Mouse (Mus musculus) monocyte, adult 59 days (primary cell): ENCODE measurements around the gene Cebpb. TPM values are rescaled to one million over a fixed set of nuclear protein-coding genes. Genes with fewer than 3 reads are reported as not detected.

ENCODE experiments used
- total RNA-seq, 2 experiments: library from RNA; stranded (reverse); gene quantifications; one replicate each; pipeline ENCODE4 v1.2.4; 2023

Cebpb gene
- 1,000 to 10,000 TPM; 1,032 to 1,174 TPM for total RNA-seq

GRCm38 (mm10) chr2:167688498-167689451 is at the start of gene Cebpb:
Gene Cebpb, plus strand, starts transcription at chr2:167688915.

GRCm38 (mm10) chr2:167661270-167662203 is 27.2 kb upstream of the Cebpb start, which contains the start of gene Gm20431:
Gene Gm20431, minus strand, starts transcription at chr2:167661496.

GRCm38 (mm10) chr2:167689501-167690218 is 945 bp downstream of the Cebpb start, which contains the start of gene Tmem189:
Gene Tmem189, minus strand, starts transcription at chr2:167689822.

Other genes with a start within 250 kb of the Cebpb start
- gene Rnf114, start 196.3 kb upstream of the Cebpb start, total RNA-seq = 10 to 100 TPM; 87.5 to 90.3 TPM
- gene Spata2, start 196.0 kb upstream of the Cebpb start, total RNA-seq = 10 to 100 TPM; 41.9 to 48.0 TPM
- under 1 TPM; 0.43 to 0.50 TPM for gene Snai1, start 150.7 kb upstream of the Cebpb start, total RNA-seq
- gene Ube2v1, start 56.8 kb upstream of the Cebpb start, total RNA-seq = 100 to 1,000 TPM in 1 of 2 experiments, 10 to 100 TPM in 1; 99.4 to 124 TPM
- gene Gm20431, start 27.4 kb upstream of the Cebpb start, total RNA-seq = 10 to 100 TPM; 18.3 to 39.3 TPM
- 100 to 1,000 TPM; 127 to 156 TPM for gene Tmem189, start 907 bp downstream of the Cebpb start, total RNA-seq
- 100 to 1,000 TPM; 320 to 337 TPM for gene Ptpn1, start 243.1 kb downstream of the Cebpb start, total RNA-seq